Mouse (Mus musculus): ENCODE measurements around the gene E130116L18Rik. TPM values are rescaled to one million over a fixed set of nuclear protein-coding genes. Genes with fewer than 3 reads are reported as not detected.
A peak's percentile ranks its signal among the peaks of the same experiment; 100 is the strongest.
"Not testable (repeated sequence)": the region's sequence is repeated elsewhere in the genome, so short reads cannot be mapped to it uniquely, and the experiment has no call there.

The E130116L18Rik gene
- polyA plus RNA-seq, 1 experiment from 2014 or later: not detected

DNA sequence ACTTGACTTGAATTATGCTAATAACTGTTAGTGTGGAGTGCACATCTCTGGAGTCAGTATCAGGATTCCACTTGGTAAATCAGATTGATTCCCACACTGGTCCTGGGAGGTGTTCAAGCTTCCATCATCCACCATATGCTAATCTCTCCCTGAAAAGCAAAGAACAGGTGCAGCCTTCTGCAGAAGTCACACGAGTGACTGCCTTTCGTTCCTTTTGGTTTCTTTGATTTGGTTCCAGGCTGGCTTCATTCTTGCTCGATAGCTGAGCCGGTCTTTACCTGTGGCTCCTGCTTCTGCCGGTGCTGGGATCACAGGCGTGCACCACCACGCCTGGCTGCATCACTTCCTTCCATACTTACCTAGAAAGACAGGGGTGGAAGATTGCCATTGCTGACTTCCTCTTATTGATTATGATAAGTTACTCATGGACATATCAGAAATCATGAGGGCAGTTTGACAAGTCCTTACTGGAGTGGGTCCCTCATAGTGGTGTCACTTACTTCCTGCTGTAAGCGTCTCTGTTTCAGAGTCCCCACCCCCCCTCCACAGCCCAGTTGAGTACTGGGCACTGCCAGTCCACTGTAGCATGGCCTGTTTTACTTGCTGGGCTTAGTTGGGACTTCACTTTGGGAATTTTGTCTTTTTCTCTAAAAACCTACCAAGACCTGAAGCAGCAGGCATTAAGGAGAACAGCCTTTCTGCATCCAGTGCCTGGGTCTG, 30.0 kb upstream of the E130116L18Rik start:
- Histone ChIP-seq H3K9me3 (ENCODE audit: low read depth, low read length) (no peaks in the 10 kb centered on the region), H3K9ac (no peak overlapping the region), H3K27me3 (ENCODE audit: insufficient read depth, low read length) (no peaks in the 10 kb centered on the region), H3K4me1 (ENCODE audit: insufficient read depth) (no peaks in the 10 kb centered on the region), H3K36me3 (ENCODE audit: insufficient read depth) (peaks cover 64% of the 10 kb centered on the region), H3K4me3 (ENCODE audit: low read depth, low read length) (no peak overlapping the region), H3K27ac (ENCODE audit: low read depth) (no peak overlapping the region), H3K4me2 (no peak overlapping the region)
- 77% methylated on average over 8 of the region's 8 CpGs for WGBS
- no peak for DNase-seq
- no peak for TF ChIP-seq CTCF (IDR thresholded peaks at IDR 0.05; ENCODE audit: low read depth)
- no peak for ATAC-seq (ENCODE audit: insufficient read depth)

DNA sequence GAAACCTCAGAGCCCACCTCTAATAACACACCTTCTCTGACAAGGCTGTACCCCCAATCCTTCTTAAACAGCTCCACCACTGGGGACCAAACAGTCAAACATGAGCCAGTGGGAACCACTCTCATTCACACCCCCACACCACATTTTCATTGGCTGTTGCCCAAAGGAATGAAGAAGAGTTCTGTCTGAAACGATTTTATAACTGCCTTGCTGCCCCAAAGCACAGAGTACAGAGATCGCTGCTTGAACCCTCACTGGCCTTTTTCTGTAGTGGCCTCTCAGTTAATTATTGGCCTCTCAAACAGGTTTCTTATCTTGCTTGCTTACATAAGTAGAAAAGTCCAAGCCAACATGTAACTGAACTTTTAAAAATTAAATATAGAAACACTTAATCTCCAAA, 29.5 kb upstream of the E130116L18Rik start:
- no peaks in the 10 kb centered on the region for H3K27me3 ChIP-seq (ENCODE audit: insufficient read depth, low read length)
- H3K36me3 ChIP-seq (ENCODE audit: insufficient read depth): peaks cover 58% of the 10 kb centered on the region
- 54% methylated on average over 2 of the region's 2 CpGs for WGBS
- no peak overlapping the region for H3K4me3 ChIP-seq (ENCODE audit: low read depth, low read length)
- H3K9me3 ChIP-seq (ENCODE audit: low read depth, low read length): no peaks in the 10 kb centered on the region
- peak; percentile 25 for DNase-seq
- no peak for ATAC-seq (ENCODE audit: insufficient read depth)
- H3K4me2 ChIP-seq: no peak overlapping the region
- TF ChIP-seq CTCF (IDR thresholded peaks at IDR 0.05; ENCODE audit: low read depth): no peak
- no peak overlapping the region for H3K9ac ChIP-seq
- no peak overlapping the region for H3K27ac ChIP-seq (ENCODE audit: low read depth)
- H3K4me1 ChIP-seq (ENCODE audit: insufficient read depth): no peaks in the 10 kb centered on the region

DNA sequence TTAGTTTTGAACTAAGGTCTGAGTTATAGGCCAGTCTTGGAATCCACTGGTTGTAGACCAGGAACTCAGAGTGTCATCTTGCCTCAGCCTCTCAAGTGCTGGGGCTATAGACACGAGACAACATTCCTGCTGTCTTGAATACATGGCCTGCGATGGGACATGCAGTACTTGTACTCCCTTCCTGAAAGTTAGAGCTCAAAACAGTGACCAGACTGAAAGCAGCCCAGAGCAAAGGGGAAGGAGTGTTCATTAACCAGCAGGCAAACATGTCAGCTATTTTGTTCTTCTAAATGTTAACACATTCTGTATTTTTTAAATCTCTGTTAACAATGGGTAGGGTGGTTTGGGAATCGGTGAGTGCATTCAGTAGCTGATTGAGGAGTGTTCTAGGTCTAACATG, 24.1 kb upstream of the E130116L18Rik start:
- H3K4me3 ChIP-seq (ENCODE audit: low read depth, low read length): no peak overlapping the region
- H3K9me3 ChIP-seq (ENCODE audit: low read depth, low read length): no peaks in the 10 kb centered on the region
- H3K27ac ChIP-seq (ENCODE audit: low read depth): no peak overlapping the region
- H3K36me3 ChIP-seq (ENCODE audit: insufficient read depth): peaks cover 19% of the 10 kb centered on the region
- no peak overlapping the region for H3K9ac ChIP-seq
- H3K27me3 ChIP-seq (ENCODE audit: insufficient read depth, low read length): no peaks in the 10 kb centered on the region
- DNase-seq: no peak
- H3K4me1 ChIP-seq (ENCODE audit: insufficient read depth): no peaks in the 10 kb centered on the region
- TF ChIP-seq CTCF (IDR thresholded peaks at IDR 0.05; ENCODE audit: low read depth): no peak
- H3K4me2 ChIP-seq: no peak overlapping the region
- 66% methylated on average over 3 of the region's 3 CpGs for WGBS
- no peak for ATAC-seq (ENCODE audit: insufficient read depth)

DNA sequence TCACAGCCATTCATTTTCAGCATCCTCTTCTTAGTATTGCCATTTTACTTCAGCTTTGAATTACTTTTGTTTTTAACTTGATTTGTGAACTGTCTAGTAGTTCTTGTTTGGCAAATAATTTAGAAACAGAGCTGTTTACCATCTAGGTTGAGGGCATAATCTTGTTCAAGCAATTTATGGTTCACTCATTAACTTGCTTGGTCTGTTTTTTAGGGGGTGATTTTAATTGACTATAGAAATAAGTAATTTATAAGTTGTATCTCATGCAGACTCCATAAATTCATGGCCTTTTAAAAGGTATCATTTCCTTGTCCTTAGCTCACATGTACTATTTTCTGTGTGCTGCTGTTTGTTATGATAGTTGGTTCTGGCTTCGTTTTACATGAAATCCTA, 23.5 kb upstream of the E130116L18Rik start:
- ATAC-seq (ENCODE audit: insufficient read depth): no peak
- Histone ChIP-seq H3K4me1 (ENCODE audit: insufficient read depth) (no peaks in the 10 kb centered on the region), H3K9ac (no peak overlapping the region), H3K27me3 (ENCODE audit: insufficient read depth, low read length) (no peaks in the 10 kb centered on the region), H3K4me3 (ENCODE audit: low read depth, low read length) (no peak overlapping the region), H3K27ac (ENCODE audit: low read depth) (no peak overlapping the region), H3K36me3 (ENCODE audit: insufficient read depth) (peaks cover 16% of the 10 kb centered on the region), H3K4me2 (no peak overlapping the region), H3K9me3 (ENCODE audit: low read depth, low read length) (no peaks in the 10 kb centered on the region)
- no peak for DNase-seq
- WGBS: 73% methylated on average over 1 of the region's 1 CpGs
- TF ChIP-seq CTCF (IDR thresholded peaks at IDR 0.05; ENCODE audit: low read depth): no peak

DNA sequence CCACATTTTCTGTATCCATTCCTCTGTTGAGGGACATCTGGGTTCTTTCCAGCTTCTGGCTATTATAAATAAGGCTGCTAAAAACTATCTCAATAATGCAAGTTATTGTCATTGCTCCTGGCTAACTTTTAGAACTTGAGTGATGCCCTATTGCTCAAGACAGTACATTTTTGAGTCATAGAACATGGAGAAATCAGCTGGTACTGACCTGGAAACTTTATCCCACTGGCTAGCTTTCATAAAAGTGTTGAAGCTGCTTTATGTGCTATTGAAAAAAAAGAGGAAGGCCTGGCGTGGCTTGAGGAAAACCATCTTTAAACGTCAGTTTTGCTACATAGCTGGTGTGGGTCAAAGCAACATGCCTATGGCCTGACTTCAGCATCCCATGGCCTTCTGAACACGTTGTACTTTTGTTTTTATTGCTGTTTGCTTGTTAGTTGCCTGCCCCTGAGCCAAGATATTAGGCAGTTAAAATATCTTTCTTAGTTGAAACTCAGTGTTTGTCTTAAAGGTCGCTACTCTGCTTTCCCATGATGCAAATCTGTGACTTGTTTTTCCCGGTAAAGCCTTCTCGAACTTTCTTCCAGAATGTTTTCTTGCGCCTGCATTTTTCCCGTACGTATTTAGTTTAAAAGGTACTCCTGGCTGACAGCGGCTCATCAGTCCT, 23.0 kb upstream of the E130116L18Rik start:
- no peak overlapping the region for H3K9ac ChIP-seq
- no peaks in the 10 kb centered on the region for H3K27me3 ChIP-seq (ENCODE audit: insufficient read depth, low read length)
- DNase-seq: no peak
- TF ChIP-seq CTCF (IDR thresholded peaks at IDR 0.05; ENCODE audit: low read depth): no peak
- ATAC-seq (ENCODE audit: insufficient read depth): no peak
- H3K4me1 ChIP-seq (ENCODE audit: insufficient read depth): no peaks in the 10 kb centered on the region
- no peak overlapping the region for H3K27ac ChIP-seq (ENCODE audit: low read depth)
- H3K36me3 ChIP-seq (ENCODE audit: insufficient read depth): peaks cover 13% of the 10 kb centered on the region
- H3K4me2 ChIP-seq: no peak overlapping the region
- H3K4me3 ChIP-seq (ENCODE audit: low read depth, low read length): no peak overlapping the region
- WGBS: 81% methylated on average over 10 of the region's 10 CpGs
- no peaks in the 10 kb centered on the region for H3K9me3 ChIP-seq (ENCODE audit: low read depth, low read length)

DNA sequence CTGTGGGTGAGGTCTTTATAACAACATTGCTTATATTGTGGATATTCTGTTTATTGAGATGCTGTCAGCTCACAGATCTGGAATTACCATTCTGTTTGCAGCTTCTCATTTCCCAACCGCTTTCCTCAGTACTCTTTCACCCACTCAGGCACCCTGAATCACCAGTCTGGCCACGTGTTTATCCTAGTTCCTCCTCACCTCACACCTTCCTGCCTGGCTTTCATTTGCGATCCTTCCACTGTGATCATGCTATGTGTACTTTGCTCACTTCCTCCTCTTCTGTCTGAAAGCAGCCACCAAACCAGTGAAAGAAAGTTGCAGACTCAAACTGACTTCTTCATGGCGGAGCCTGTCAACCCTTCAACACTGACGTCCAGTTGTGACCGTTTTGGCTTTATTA, 20.1 kb upstream of the E130116L18Rik start:
- no peaks in the 10 kb centered on the region for H3K9me3 ChIP-seq (ENCODE audit: low read depth, low read length)

DNA sequence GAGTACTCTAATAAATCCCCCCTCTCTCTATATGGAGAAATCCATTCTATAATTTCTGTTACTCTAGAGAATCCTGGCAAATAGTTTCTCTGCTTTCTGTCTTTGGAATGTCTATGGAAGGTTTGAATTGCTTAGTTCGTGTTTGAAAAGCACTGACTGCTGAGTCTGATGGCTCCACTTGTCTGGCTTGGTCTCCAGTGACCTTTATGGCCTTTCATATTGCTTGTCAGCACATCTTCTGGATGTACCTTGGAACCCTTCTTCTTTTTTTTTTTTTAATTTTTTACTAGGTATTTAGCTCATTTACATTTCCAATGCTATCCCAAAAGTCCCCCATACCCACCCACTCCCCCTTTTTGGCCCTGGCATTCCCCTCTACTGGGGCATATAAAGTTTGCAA, 1.4 kb upstream of the E130116L18Rik start:
- not testable (repeated sequence) for H3K4me3 ChIP-seq (ENCODE audit: low read depth, low read length); H3K4me1 ChIP-seq (ENCODE audit: insufficient read depth); H3K27me3 ChIP-seq (ENCODE audit: insufficient read depth, low read length); H3K9ac ChIP-seq; ATAC-seq (ENCODE audit: insufficient read depth); H3K36me3 ChIP-seq (ENCODE audit: insufficient read depth); H3K9me3 ChIP-seq (ENCODE audit: low read depth, low read length); H3K27ac ChIP-seq (ENCODE audit: low read depth); DNase-seq
- H3K4me2 ChIP-seq: peak overlapping the region; percentile 74; the same call in 1 of the 2 replicates
- 81% methylated on average over 1 of the region's 1 CpGs for WGBS

More for the DNA sequence above, 20.1 kb upstream of the E130116L18Rik start:
- DNase-seq (no peak), ATAC-seq (ENCODE audit: insufficient read depth) (no peak)
- no peak for TF ChIP-seq CTCF (IDR thresholded peaks at IDR 0.05; ENCODE audit: low read depth)
- Histone ChIP-seq H3K27ac (ENCODE audit: low read depth) (no peak overlapping the region), H3K9ac (no peak overlapping the region), H3K36me3 (ENCODE audit: insufficient read depth) (no peaks in the 10 kb centered on the region), H3K4me1 (ENCODE audit: insufficient read depth) (no peaks in the 10 kb centered on the region), H3K4me3 (ENCODE audit: low read depth, low read length) (no peak overlapping the region), H3K27me3 (ENCODE audit: insufficient read depth, low read length) (no peaks in the 10 kb centered on the region), H3K4me2 (no peak overlapping the region)
- 84% methylated on average over 6 of the region's 6 CpGs for WGBS

All from lung, embryonic 14.5 days (tissue).